Mouse (Mus musculus): ENCODE measurements around the gene Arpc3.

- TF ChIP-seq POLR2A (IDR thresholded peaks at IDR 0.05; ENCODE audit: extremely low read depth, insufficient read depth, low read length) (no peak), CTCF (IDR thresholded peaks at IDR 0.05; ENCODE audit: extremely low read depth, insufficient read depth, low read length) (0 out of 2 replicates have a peak, but pooled peaks have one; percentile 10)
These were observed 42.9 kb downstream of the Arpc3 start for GRCm38 (mm10) chr5:122434541-122434940.

Measured in cortical plate, adult 2 months (tissue).